Mouse (Mus musculus) lung, postnatal 0 days (tissue): ENCODE results near the gene 9130409I23Rik.

ENCODE experiments used
- CTCF ChIP-seq: IDR thresholded peaks from 2 replicates; pipeline ENCODE4 v1.5.1; 2016; ENCODE audit warnings: antibody characterized with exemption, mild to moderate bottlenecking
- EP300 ChIP-seq: IDR thresholded peaks from 2 replicates; pipeline ENCODE4 v1.6.1; 2016; ENCODE audit warnings: antibody characterized with exemption, mild to moderate bottlenecking, control low read depth

GRCm38 (mm10) chr1:181016532-181017131, 34.4 kb upstream of the 9130409I23Rik start:
- TF ChIP-seq EP300 (peak; percentile 41; the same call in 1 of the 2 replicates), CTCF (no peak; the same call in 1 of the 2 replicates)
